Mouse (Mus musculus) embryo, embryonic 11 days (tissue): ENCODE measurements around the gene Gm21188.
"Not testable (repeated sequence)": the region's sequence is repeated elsewhere in the genome, so short reads cannot be mapped to it uniquely, and the experiment has no call there.

Experiments
- DNase-seq: peaks from one replicate; pipeline ENCODE4 v3.0.0-alpha.2; 2015

The Gm21188 gene

GRCm38 (mm10) chr13:120052085-120052484 lies at the start of gene Gm21188:
Gene Gm21188, minus strand, starts transcription at chr13:120052194.
- DNase-seq: not testable (repeated sequence)

GRCm38 (mm10) chr13:120099327-120099726 lies 47.3 kb upstream of the Gm21188 start:
- DNase-seq: not testable (repeated sequence)

GRCm38 (mm10) chr13:120096938-120097256 lies 44.9 kb upstream of the Gm21188 start:
- DNase-seq: not testable (repeated sequence)

GRCm38 (mm10) chr13:120096241-120096937 lies 44.4 kb upstream of the Gm21188 start:
- peak; percentile 4 for DNase-seq

- not testable (repeated sequence) for DNase-seq
Observed at GRCm38 (mm10) chr13:120092950-120093349, 41.0 kb upstream of the Gm21188 start.

GRCm38 (mm10) chr13:120079644-120080043 lies 27.6 kb upstream of the Gm21188 start:
- DNase-seq: not testable (repeated sequence)

GRCm38 (mm10) chr13:120070878-120071277 lies 18.9 kb upstream of the Gm21188 start:
- not testable (repeated sequence) for DNase-seq

- not testable (repeated sequence) for DNase-seq
Observed at GRCm38 (mm10) chr13:120070012-120070598, 18.1 kb upstream of the Gm21188 start.

GRCm38 (mm10) chr13:120063439-120064089 lies 11.6 kb upstream of the Gm21188 start:
- DNase-seq: not testable (repeated sequence)

GRCm38 (mm10) chr13:120062903-120063302 lies 10.9 kb upstream of the Gm21188 start:
- DNase-seq: not testable (repeated sequence)

- not testable (repeated sequence) for DNase-seq
Observed at GRCm38 (mm10) chr13:120048608-120049007, 3.4 kb downstream of the Gm21188 start.

- DNase-seq: not testable (repeated sequence)
Observed at GRCm38 (mm10) chr13:120048186-120048585, 3.8 kb downstream of the Gm21188 start.

GRCm38 (mm10) chr13:120046422-120047209 lies 5.4 kb downstream of the Gm21188 start:
- DNase-seq: not testable (repeated sequence)

GRCm38 (mm10) chr13:120041145-120041544 lies 10.8 kb downstream of the Gm21188 start:
- DNase-seq: peak; percentile 32

- DNase-seq: peak; percentile 11
Observed at GRCm38 (mm10) chr13:120037881-120038280, 14.1 kb downstream of the Gm21188 start.

GRCm38 (mm10) chr13:120036577-120037115 lies 15.3 kb downstream of the Gm21188 start:
- DNase-seq: peak; percentile 3

GRCm38 (mm10) chr13:120035151-120035550 lies 16.8 kb downstream of the Gm21188 start:
- not testable (repeated sequence) for DNase-seq

GRCm38 (mm10) chr13:120034637-120035036 lies 17.4 kb downstream of the Gm21188 start:
- DNase-seq: not testable (repeated sequence)

- peak; percentile 3 for DNase-seq
Observed at GRCm38 (mm10) chr13:120033516-120034190, 18.3 kb downstream of the Gm21188 start.

GRCm38 (mm10) chr13:120031676-120032075 lies 20.3 kb downstream of the Gm21188 start:
- DNase-seq: not testable (repeated sequence)

GRCm38 (mm10) chr13:120027368-120027767 lies 24.6 kb downstream of the Gm21188 start:
- DNase-seq: peak; percentile 10

GRCm38 (mm10) chr13:120026911-120027310 lies 25.1 kb downstream of the Gm21188 start, which contains the start of gene Gm36079:
Gene Gm36079, minus strand, starts transcription at chr13:120027011.
- not testable (repeated sequence) for DNase-seq
